Mouse (Mus musculus): ENCODE results near the gene Trim65. TPM values are rescaled to one million over a fixed set of nuclear protein-coding genes. Genes with fewer than 3 reads are reported as not detected.
A peak's percentile ranks its signal among the peaks of the same experiment; 100 is the strongest.
"Not testable (repeated sequence)": the region's sequence is repeated elsewhere in the genome, so short reads cannot be mapped to it uniquely, and the experiment has no call there.

Gene Trim65
- polyA plus RNA-seq, 1 experiment from 2014 or later, result 2.8 TPM

GRCm38 (mm10) chr11:116093771-116094565, 37.0 kb downstream of the Trim65 start:
- no peak overlapping the region for H3K27ac ChIP-seq
- H3K9me3 ChIP-seq, result no peaks in the 10 kb centered on the region
- ATAC-seq (ENCODE audit: insufficient number of reproducible peaks, insufficient read depth, low FRiP score, low TSS enrichment, low read depth), result no peak
- H3K4me1 ChIP-seq, result no peaks in the 10 kb centered on the region
- H3K27me3 ChIP-seq, result no peaks in the 10 kb centered on the region
- no peaks in the 10 kb centered on the region for H3K36me3 ChIP-seq
- no peak overlapping the region for H3K9ac ChIP-seq
- no peak overlapping the region for H3K4me2 ChIP-seq
- no peak overlapping the region for H3K4me3 ChIP-seq
- WGBS, result 59% methylated on average over 16 of the region's 16 CpGs

GRCm38 (mm10) chr11:116092959-116093358, 38.0 kb downstream of the Trim65 start:
- not testable (repeated sequence) for H3K27me3 ChIP-seq; H3K4me1 ChIP-seq; H3K36me3 ChIP-seq; H3K4me3 ChIP-seq; H3K9me3 ChIP-seq; ATAC-seq (ENCODE audit: insufficient number of reproducible peaks, insufficient read depth, low FRiP score, low TSS enrichment, low read depth); H3K27ac ChIP-seq; H3K9ac ChIP-seq; H3K4me2 ChIP-seq
- 90% methylated on average over 6 of the region's 6 CpGs for WGBS

DNA sequence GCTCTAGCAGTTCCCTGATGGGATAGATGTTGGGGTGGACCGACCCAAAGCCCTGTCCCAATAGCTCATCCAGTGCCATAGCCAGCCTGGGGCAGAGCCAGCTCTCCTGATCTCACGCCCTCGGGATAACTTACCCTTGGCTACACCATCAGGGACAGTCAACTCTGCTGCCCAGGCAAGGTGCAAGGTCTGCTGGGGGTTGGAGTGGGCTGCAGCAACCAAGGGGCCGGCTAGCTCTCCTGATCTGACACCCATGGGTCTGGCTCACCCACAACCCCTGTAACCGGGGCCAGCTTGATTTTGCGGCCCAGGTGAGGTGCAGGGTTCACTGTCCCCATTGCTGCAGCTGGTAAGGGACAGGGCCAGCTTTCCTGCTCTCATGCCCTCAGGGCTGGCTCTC, 39.3 kb downstream of the Trim65 start:
- no peak overlapping the region for H3K27ac ChIP-seq
- no peaks in the 10 kb centered on the region for H3K9me3 ChIP-seq
- no peak for ATAC-seq (ENCODE audit: insufficient number of reproducible peaks, insufficient read depth, low FRiP score, low TSS enrichment, low read depth)

GRCm38 (mm10) chr11:116089545-116089944, 41.4 kb downstream of the Trim65 start:
- no peaks in the 10 kb centered on the region for H3K36me3 ChIP-seq
- no peak overlapping the region for H3K4me2 ChIP-seq
- no peaks in the 10 kb centered on the region for H3K27me3 ChIP-seq
- H3K4me1 ChIP-seq, result peaks cover 18% of the 10 kb centered on the region
- 87% methylated on average over 6 of the region's 6 CpGs for WGBS
- no peak overlapping the region for H3K9ac ChIP-seq
- H3K4me3 ChIP-seq, result no peak overlapping the region
- no peaks in the 10 kb centered on the region for H3K9me3 ChIP-seq
- no peak for ATAC-seq (ENCODE audit: insufficient number of reproducible peaks, insufficient read depth, low FRiP score, low TSS enrichment, low read depth)
- H3K27ac ChIP-seq, result no peak overlapping the region

More for the DNA sequence above, 39.3 kb downstream of the Trim65 start:
- no peak overlapping the region for H3K4me3 ChIP-seq
- no peak overlapping the region for H3K9ac ChIP-seq
- no peaks in the 10 kb centered on the region for H3K36me3 ChIP-seq
- peaks cover 8% of the 10 kb centered on the region for H3K4me1 ChIP-seq
- no peaks in the 10 kb centered on the region for H3K27me3 ChIP-seq
- 86% methylated on average over 6 of the region's 6 CpGs for WGBS
- H3K4me2 ChIP-seq, result no peak overlapping the region

DNA sequence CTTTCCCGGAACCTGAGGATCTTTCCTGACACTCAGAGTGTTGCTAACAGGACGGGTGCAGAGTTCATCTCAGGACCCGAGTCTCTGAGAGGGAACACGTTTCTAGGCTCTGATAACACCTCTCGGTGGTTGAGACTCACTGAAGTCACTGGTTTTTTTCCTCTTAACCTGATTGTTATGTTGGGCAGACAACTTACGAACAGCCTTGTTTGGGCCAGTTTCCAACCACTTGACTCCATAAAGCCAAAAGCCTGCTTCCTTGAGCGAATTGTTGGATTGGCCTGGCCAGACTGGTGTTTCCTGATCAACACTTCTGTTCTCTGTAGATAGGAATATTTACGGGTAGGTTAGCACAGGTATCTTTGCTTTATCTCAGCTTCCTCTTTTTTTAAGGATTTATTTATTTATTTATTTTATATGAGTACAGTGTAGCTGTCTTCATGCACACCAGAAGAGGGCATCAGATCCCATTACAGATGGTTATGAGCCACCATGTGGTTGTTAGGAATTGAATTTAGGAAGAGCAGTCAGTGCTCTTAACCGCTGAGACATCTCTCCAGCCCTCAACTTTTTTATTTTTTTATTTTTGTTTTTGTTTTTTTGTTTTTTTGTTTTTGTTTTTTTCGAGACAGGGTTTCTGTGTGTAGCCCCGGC, 42.1 kb downstream of the Trim65 start:
- no peak overlapping the region for H3K27ac ChIP-seq
- ATAC-seq (ENCODE audit: insufficient number of reproducible peaks, insufficient read depth, low FRiP score, low TSS enrichment, low read depth), result no peak
- H3K9me3 ChIP-seq, result no peaks in the 10 kb centered on the region
- 87% methylated on average over 11 of the region's 11 CpGs for WGBS
- H3K4me1 ChIP-seq, result peaks cover 18% of the 10 kb centered on the region
- H3K9ac ChIP-seq, result no peak overlapping the region
- peaks cover 4% of the 10 kb centered on the region for H3K36me3 ChIP-seq
- H3K27me3 ChIP-seq, result no peaks in the 10 kb centered on the region
- no peak overlapping the region for H3K4me3 ChIP-seq
- H3K4me2 ChIP-seq, result no peak overlapping the region

DNA sequence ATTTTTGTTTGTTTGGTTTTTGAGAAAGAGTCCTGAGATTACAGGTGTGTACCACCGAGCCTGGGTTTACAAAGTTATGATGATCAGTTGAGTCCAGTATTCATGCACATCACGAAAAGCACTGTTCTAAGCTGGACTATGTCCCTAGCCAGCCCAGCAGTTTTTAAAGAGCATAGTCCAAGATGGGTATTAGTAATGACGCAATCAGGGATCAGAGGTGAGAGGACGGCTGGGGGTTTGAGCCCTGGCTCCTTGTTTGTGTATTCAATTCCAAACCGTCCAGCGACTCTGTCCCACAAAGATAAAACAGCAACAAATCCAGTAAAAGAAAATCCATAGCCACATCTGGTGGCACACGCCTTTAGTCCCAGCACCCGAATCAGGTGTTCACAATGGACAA, 42.7 kb downstream of the Trim65 start:
- peak overlapping the region; percentile 61 for H3K4me2 ChIP-seq
- 82% methylated on average over 8 of the region's 8 CpGs for WGBS
- no peak overlapping the region for H3K27ac ChIP-seq
- H3K9me3 ChIP-seq, result no peaks in the 10 kb centered on the region
- no peak for ATAC-seq (ENCODE audit: insufficient number of reproducible peaks, insufficient read depth, low FRiP score, low TSS enrichment, low read depth)
- H3K36me3 ChIP-seq, result peaks cover 11% of the 10 kb centered on the region
- H3K9ac ChIP-seq, result no peak overlapping the region
- H3K4me1 ChIP-seq, result peaks cover 18% of the 10 kb centered on the region
- no peaks in the 10 kb centered on the region for H3K27me3 ChIP-seq
- H3K4me3 ChIP-seq, result no peak overlapping the region

- ATAC-seq (ENCODE audit: insufficient number of reproducible peaks, insufficient read depth, low FRiP score, low TSS enrichment, low read depth), result peak; percentile 63
- 2% methylated on average over 31 of the region's 31 CpGs for WGBS
- Histone ChIP-seq H3K36me3 (peaks cover 17% of the 10 kb centered on the region), H3K27me3 (no peaks in the 10 kb centered on the region), H3K27ac (peak overlapping the region; percentile 17; the same call in 1 of the 2 replicates), H3K9ac (peak overlapping the region; percentile 53; the same call in 1 of the 2 replicates), H3K4me3 (peak overlapping the region; percentile 44), H3K9me3 (no peaks in the 10 kb centered on the region), H3K4me1 (peaks cover 18% of the 10 kb centered on the region), H3K4me2 (peak overlapping the region; percentile 61)
Observed at GRCm38 (mm10) chr11:116087194-116088130, 43.5 kb downstream of the Trim65 start.

GRCm38 (mm10) chr11:116086258-116087193, 44.4 kb downstream of the Trim65 start, which contains the start of gene Wbp2:
TSS of gene Wbp2 (minus strand) at chr11:116086995.
- Histone ChIP-seq H3K4me1 (peaks cover 18% of the 10 kb centered on the region), H3K36me3 (peaks cover 26% of the 10 kb centered on the region), H3K9me3 (no peaks in the 10 kb centered on the region), H3K9ac (peak within 1 kb of the TSS; percentile 64), H3K4me2 (peak within 1 kb of the TSS; percentile 61), H3K27me3 (no peaks in the 10 kb centered on the region), H3K4me3 (peak within 1 kb of the TSS; percentile 44), H3K27ac (peak within 1 kb of the TSS; percentile 62; the same call in 1 of the 2 replicates)
- ATAC-seq (ENCODE audit: insufficient number of reproducible peaks, insufficient read depth, low FRiP score, low TSS enrichment, low read depth), result peak; percentile 96
- 5% methylated on average over 39 of the region's 43 CpGs for WGBS

GRCm38 (mm10) chr11:116084166-116084565, 46.8 kb downstream of the Trim65 start:
- 90% methylated on average over 6 of the region's 6 CpGs for WGBS
- Histone ChIP-seq H3K36me3 (peaks cover 50% of the 10 kb centered on the region), H3K27ac (no peak overlapping the region)

GRCm38 (mm10) chr11:116083096-116083672, 47.7 kb downstream of the Trim65 start:
- Histone ChIP-seq H3K36me3 (peaks cover 56% of the 10 kb centered on the region), H3K9me3 (no peaks in the 10 kb centered on the region), H3K27me3 (no peaks in the 10 kb centered on the region), H3K9ac (no peak overlapping the region), H3K4me2 (no peak overlapping the region), H3K4me1 (peaks cover 24% of the 10 kb centered on the region), H3K4me3 (no peak overlapping the region), H3K27ac (no peak overlapping the region)
- no peak for ATAC-seq (ENCODE audit: insufficient number of reproducible peaks, insufficient read depth, low FRiP score, low TSS enrichment, low read depth)
- WGBS, result 92% methylated on average over 14 of the region's 14 CpGs

More at GRCm38 (mm10) chr11:116084166-116084565, 46.8 kb downstream of the Trim65 start:
- no peak overlapping the region for H3K9ac ChIP-seq
- H3K27me3 ChIP-seq, result no peaks in the 10 kb centered on the region
- no peak overlapping the region for H3K4me2 ChIP-seq
- H3K9me3 ChIP-seq, result no peaks in the 10 kb centered on the region
- no peak overlapping the region for H3K4me3 ChIP-seq
- no peak for ATAC-seq (ENCODE audit: insufficient number of reproducible peaks, insufficient read depth, low FRiP score, low TSS enrichment, low read depth)
- peaks cover 18% of the 10 kb centered on the region for H3K4me1 ChIP-seq
